Mouse (Mus musculus): ENCODE data around the gene Tmem192. TPM values are rescaled to one million over a fixed set of nuclear protein-coding genes. Genes with fewer than 3 reads are reported as not detected.

Gene Tmem192
- polyA plus RNA-seq (2015; fragmentation: Nextera tagmentation; extraction: Ambion mirVana), result 20.9 and 25.0 TPM in 2 replicates

DNA sequence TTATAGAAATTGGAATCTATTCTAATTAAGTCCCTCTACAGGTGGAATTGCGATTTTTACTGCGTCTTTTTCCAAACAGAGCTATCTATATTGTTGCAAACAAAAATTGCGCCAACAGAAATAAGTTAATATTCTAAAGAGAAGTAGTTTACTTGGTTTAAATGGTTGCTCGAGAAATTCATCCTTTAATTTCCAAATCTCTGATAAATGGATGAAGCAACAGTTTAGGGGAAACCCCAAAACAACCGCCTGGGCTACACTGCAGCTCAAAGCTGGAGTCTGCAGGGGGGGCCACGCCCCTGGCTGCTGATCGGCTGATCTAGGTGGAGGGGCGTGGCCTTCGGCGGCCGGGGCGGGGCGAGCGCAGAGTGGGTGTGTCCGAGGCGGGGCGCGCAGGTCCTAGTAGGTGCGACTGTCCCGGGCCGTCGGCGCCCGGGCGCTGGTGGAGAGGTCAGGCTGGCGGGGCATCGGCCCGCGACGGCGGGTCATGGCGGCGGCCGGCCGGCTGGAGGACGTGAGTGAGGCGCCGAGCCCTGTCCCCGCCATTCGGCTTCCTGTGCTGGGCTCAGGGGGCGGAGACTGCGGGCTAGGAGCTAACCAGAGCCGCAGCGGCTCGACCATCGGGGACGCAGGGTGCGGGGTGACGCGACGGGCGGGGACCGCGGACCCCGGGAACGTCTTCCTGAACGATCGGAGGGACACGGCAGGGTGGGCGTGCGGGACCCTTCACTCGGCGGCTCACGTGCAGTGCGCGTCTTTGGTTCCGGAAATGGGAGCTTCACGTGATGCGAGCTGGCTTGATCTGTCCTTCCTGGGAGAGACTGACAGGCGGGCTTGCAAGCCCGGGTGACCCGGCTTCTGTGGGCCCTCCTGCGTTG, at the start of gene Tmem192:
Tmem192 (plus strand) TSS at position 366 of the 878 bp plus-strand sequence.
- Histone ChIP-seq H3K4me2 (ENCODE audit: low read length) (peak within 1 kb of the TSS; percentile 62), H3K4me1 (replicated peaks; ENCODE audit: control insufficient read depth, insufficient read depth, low read length) (peaks cover 4% of the 10 kb centered on the region; the same call in 1 of the 2 replicates), H3K36me3 (ENCODE audit: control insufficient read depth, insufficient read depth) (no peaks in the 10 kb centered on the region), H3K9ac (replicated peaks; ENCODE audit: low read depth, low read length) (peak within 1 kb of the TSS; percentile 75), H3K27me3 (replicated peaks; ENCODE audit: control insufficient read depth, insufficient read depth, low read length) (peaks cover 2% of the 10 kb centered on the region; the same call in 1 of the 2 replicates), H3K9me3 (ENCODE audit: control insufficient read depth, low read length) (no peaks in the 10 kb centered on the region; the same call in 1 of the 2 replicates), H3K4me3 (replicated peaks; ENCODE audit: low read length) (peak within 1 kb of the TSS; percentile 91), H3K27ac (ENCODE audit: low read length) (peak within 1 kb of the TSS; percentile 80)
- peak; percentile 96 for ATAC-seq
- 1% methylated on average over 73 of the region's 73 CpGs for WGBS

GRCm38 (mm10) chr8:64898710-64899109, 48.3 kb upstream of the Tmem192 start:
- Histone ChIP-seq H3K9ac (replicated peaks; ENCODE audit: low read depth, low read length) (no peak overlapping the region), H3K36me3 (ENCODE audit: control insufficient read depth, insufficient read depth) (no peaks in the 10 kb centered on the region), H3K9me3 (ENCODE audit: control insufficient read depth, low read length) (no peaks in the 10 kb centered on the region), H3K4me1 (replicated peaks; ENCODE audit: control insufficient read depth, insufficient read depth, low read length) (no peaks in the 10 kb centered on the region), H3K4me2 (ENCODE audit: low read length) (no peak overlapping the region), H3K27me3 (replicated peaks; ENCODE audit: control insufficient read depth, insufficient read depth, low read length) (no peaks in the 10 kb centered on the region), H3K27ac (ENCODE audit: low read length) (no peak overlapping the region), H3K4me3 (replicated peaks; ENCODE audit: low read length) (no peak overlapping the region)
- no peak for ATAC-seq
- WGBS, result 33% methylated on average over 4 of the region's 4 CpGs

DNA sequence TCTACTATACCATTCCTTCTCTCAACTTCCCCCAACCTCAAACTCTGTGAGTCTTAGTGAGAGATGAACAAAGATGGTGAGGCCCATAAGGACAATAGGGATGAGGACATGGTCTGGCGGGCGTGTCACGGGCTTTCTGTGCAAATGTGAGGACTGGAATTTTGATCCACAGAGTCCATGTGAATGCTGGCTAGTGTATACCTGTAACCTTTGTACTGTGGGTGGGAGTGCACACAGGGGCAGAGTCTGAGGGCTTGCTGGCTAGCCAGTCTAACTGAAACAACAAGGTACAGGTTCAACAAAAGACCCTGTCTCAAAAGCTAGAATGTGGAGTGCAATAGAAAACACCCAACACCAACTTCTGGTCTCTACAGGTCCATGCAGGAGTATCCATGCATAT, 46.3 kb upstream of the Tmem192 start:
- no peak overlapping the region for H3K9ac ChIP-seq (replicated peaks; ENCODE audit: low read depth, low read length)
- no peak for ATAC-seq
- no peaks in the 10 kb centered on the region for H3K36me3 ChIP-seq (ENCODE audit: control insufficient read depth, insufficient read depth)
- H3K27ac ChIP-seq (ENCODE audit: low read length), result no peak overlapping the region
- H3K4me2 ChIP-seq (ENCODE audit: low read length), result no peak overlapping the region
- no peaks in the 10 kb centered on the region for H3K4me1 ChIP-seq (replicated peaks; ENCODE audit: control insufficient read depth, insufficient read depth, low read length)
- 88% methylated on average over 3 of the region's 3 CpGs for WGBS
- no peak overlapping the region for H3K4me3 ChIP-seq (replicated peaks; ENCODE audit: low read length)
- H3K27me3 ChIP-seq (replicated peaks; ENCODE audit: control insufficient read depth, insufficient read depth, low read length), result no peaks in the 10 kb centered on the region
- H3K9me3 ChIP-seq (ENCODE audit: control insufficient read depth, low read length), result no peaks in the 10 kb centered on the region

DNA sequence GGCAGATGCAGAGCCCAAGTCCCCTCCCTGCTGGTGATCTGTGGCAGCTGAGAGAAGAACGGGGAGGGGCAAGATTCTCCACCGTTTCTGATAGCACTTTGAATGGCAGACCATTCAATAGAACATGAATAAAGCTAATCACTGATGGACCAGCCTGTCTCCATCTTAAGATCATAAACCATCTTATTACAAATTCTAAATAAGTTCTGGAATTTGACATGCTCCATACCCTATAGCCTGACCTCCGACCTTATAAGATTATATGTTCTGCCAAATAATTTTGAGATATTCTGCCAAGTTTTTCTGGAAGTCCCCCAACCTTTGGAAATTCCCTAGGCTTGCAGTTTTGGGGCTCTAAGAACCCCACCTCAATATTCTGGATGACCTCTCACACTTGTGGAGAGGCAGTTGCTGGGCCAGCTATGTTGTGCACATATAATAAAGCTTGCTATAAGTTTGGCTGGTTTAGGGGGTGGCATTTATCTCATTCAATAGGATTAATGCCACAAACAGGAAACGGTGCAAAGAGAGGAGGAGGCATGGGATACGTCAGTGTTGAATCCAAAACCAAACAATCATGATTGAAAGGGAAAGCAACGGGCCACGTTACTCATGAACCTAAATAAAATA, 45.3 kb upstream of the Tmem192 start:
- no peaks in the 10 kb centered on the region for H3K9me3 ChIP-seq (ENCODE audit: control insufficient read depth, low read length)
- no peak overlapping the region for H3K4me3 ChIP-seq (replicated peaks; ENCODE audit: low read length)
- 61% methylated on average over 7 of the region's 7 CpGs for WGBS
- no peaks in the 10 kb centered on the region for H3K4me1 ChIP-seq (replicated peaks; ENCODE audit: control insufficient read depth, insufficient read depth, low read length)
- H3K9ac ChIP-seq (replicated peaks; ENCODE audit: low read depth, low read length), result no peak overlapping the region
- no peaks in the 10 kb centered on the region for H3K27me3 ChIP-seq (replicated peaks; ENCODE audit: control insufficient read depth, insufficient read depth, low read length)
- H3K27ac ChIP-seq (ENCODE audit: low read length), result no peak overlapping the region
- no peaks in the 10 kb centered on the region for H3K36me3 ChIP-seq (ENCODE audit: control insufficient read depth, insufficient read depth)
- no peak for ATAC-seq
- H3K4me2 ChIP-seq (ENCODE audit: low read length), result no peak overlapping the region

- H3K27me3 ChIP-seq (replicated peaks; ENCODE audit: control insufficient read depth, insufficient read depth, low read length), result no peaks in the 10 kb centered on the region
- H3K4me1 ChIP-seq (replicated peaks; ENCODE audit: control insufficient read depth, insufficient read depth, low read length), result no peaks in the 10 kb centered on the region
- H3K9ac ChIP-seq (replicated peaks; ENCODE audit: low read depth, low read length), result no peak overlapping the region
- H3K9me3 ChIP-seq (ENCODE audit: control insufficient read depth, low read length), result no peaks in the 10 kb centered on the region
- ATAC-seq, result no peak
- no peaks in the 10 kb centered on the region for H3K36me3 ChIP-seq (ENCODE audit: control insufficient read depth, insufficient read depth)
- 61% methylated on average over 12 of the region's 12 CpGs for WGBS
- H3K4me3 ChIP-seq (replicated peaks; ENCODE audit: low read length), result no peak overlapping the region
- H3K4me2 ChIP-seq (ENCODE audit: low read length), result no peak overlapping the region
- H3K27ac ChIP-seq (ENCODE audit: low read length), result no peak overlapping the region
Observed at GRCm38 (mm10) chr8:64902191-64902590, 44.8 kb upstream of the Tmem192 start.

- Histone ChIP-seq H3K27ac (ENCODE audit: low read length) (no peak overlapping the region), H3K9ac (replicated peaks; ENCODE audit: low read depth, low read length) (no peak overlapping the region), H3K27me3 (replicated peaks; ENCODE audit: control insufficient read depth, insufficient read depth, low read length) (no peaks in the 10 kb centered on the region), H3K36me3 (ENCODE audit: control insufficient read depth, insufficient read depth) (no peaks in the 10 kb centered on the region), H3K9me3 (ENCODE audit: control insufficient read depth, low read length) (no peaks in the 10 kb centered on the region), H3K4me2 (ENCODE audit: low read length) (no peak overlapping the region), H3K4me3 (replicated peaks; ENCODE audit: low read length) (no peak overlapping the region), H3K4me1 (replicated peaks; ENCODE audit: control insufficient read depth, insufficient read depth, low read length) (no peaks in the 10 kb centered on the region)
- peak; percentile 23; the same call in 1 of the 2 replicates for ATAC-seq
- 12% methylated on average over 3 of the region's 3 CpGs for whole genome bisulfite sequencing
Observed at GRCm38 (mm10) chr8:64903778-64904177, 43.2 kb upstream of the Tmem192 start.

- Histone ChIP-seq H3K27ac (ENCODE audit: low read length) (no peak overlapping the region), H3K36me3 (ENCODE audit: control insufficient read depth, insufficient read depth) (no peaks in the 10 kb centered on the region), H3K27me3 (replicated peaks; ENCODE audit: control insufficient read depth, insufficient read depth, low read length) (no peaks in the 10 kb centered on the region), H3K4me1 (replicated peaks; ENCODE audit: control insufficient read depth, insufficient read depth, low read length) (no peaks in the 10 kb centered on the region), H3K4me2 (ENCODE audit: low read length) (no peak overlapping the region), H3K9me3 (ENCODE audit: control insufficient read depth, low read length) (no peaks in the 10 kb centered on the region), H3K9ac (replicated peaks; ENCODE audit: low read depth, low read length) (no peak overlapping the region), H3K4me3 (replicated peaks; ENCODE audit: low read length) (no peak overlapping the region)
- WGBS, result 95% methylated on average over 2 of the region's 2 CpGs
- no peak for ATAC-seq
Observed at GRCm38 (mm10) chr8:64910026-64910425, 37.0 kb upstream of the Tmem192 start.

DNA sequence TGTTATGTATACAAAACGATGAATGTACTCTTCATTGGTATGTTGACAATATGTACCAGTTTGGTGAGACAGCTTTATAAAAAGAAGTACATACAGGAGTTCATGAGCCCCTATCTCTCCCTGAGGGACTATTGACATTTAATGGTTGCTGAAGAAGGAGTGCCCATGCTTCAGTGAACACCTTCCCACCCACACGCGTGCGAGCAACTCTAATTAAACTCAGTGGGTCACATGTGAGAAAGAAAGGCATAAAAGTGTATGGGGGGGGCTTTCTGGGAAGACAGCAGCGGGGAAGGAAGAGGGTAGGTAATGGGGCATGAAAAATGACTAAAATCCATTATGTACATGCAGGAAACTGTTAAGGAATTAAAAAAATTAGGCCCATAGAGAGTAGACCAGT, 30.2 kb upstream of the Tmem192 start:
- no peak for ATAC-seq

GRCm38 (mm10) chr8:64923329-64923728, 23.7 kb upstream of the Tmem192 start:
- H3K36me3 ChIP-seq (ENCODE audit: control insufficient read depth, insufficient read depth), result no peaks in the 10 kb centered on the region
- no peak for ATAC-seq
- H3K4me1 ChIP-seq (replicated peaks; ENCODE audit: control insufficient read depth, insufficient read depth, low read length), result peaks cover 11% of the 10 kb centered on the region
- H3K4me2 ChIP-seq (ENCODE audit: low read length), result no peak overlapping the region
- H3K27ac ChIP-seq (ENCODE audit: low read length), result no peak overlapping the region
- 72% methylated on average over 3 of the region's 3 CpGs for WGBS
- H3K9me3 ChIP-seq (ENCODE audit: control insufficient read depth, low read length), result no peaks in the 10 kb centered on the region
- no peak overlapping the region for H3K4me3 ChIP-seq (replicated peaks; ENCODE audit: low read length)
- no peaks in the 10 kb centered on the region for H3K27me3 ChIP-seq (replicated peaks; ENCODE audit: control insufficient read depth, insufficient read depth, low read length)
- H3K9ac ChIP-seq (replicated peaks; ENCODE audit: low read depth, low read length), result no peak overlapping the region

More for the DNA sequence above, 30.2 kb upstream of the Tmem192 start:
- Histone ChIP-seq H3K36me3 (ENCODE audit: control insufficient read depth, insufficient read depth) (no peaks in the 10 kb centered on the region), H3K27me3 (replicated peaks; ENCODE audit: control insufficient read depth, insufficient read depth, low read length) (no peaks in the 10 kb centered on the region), H3K9ac (replicated peaks; ENCODE audit: low read depth, low read length) (no peak overlapping the region), H3K27ac (ENCODE audit: low read length) (no peak overlapping the region), H3K4me2 (ENCODE audit: low read length) (no peak overlapping the region), H3K9me3 (ENCODE audit: control insufficient read depth, low read length) (no peaks in the 10 kb centered on the region), H3K4me3 (replicated peaks; ENCODE audit: low read length) (no peak overlapping the region), H3K4me1 (replicated peaks; ENCODE audit: control insufficient read depth, insufficient read depth, low read length) (peaks cover 4% of the 10 kb centered on the region)
- WGBS, result 67% methylated on average over 5 of the region's 5 CpGs
